Mouse (Mus musculus) hindbrain, embryonic 13.5 days (tissue): ENCODE data around the gene Als2. TPM values are rescaled to one million over a fixed set of nuclear protein-coding genes. Genes with fewer than 3 reads are reported as not detected.

ENCODE experiments used
- ATAC-seq: fragments of 200-750 bp; cut with Nextera tagmentation; 2 replicates; pipeline ENCODE4 v1.8.0; 2017; ENCODE audit warnings: moderate TSS enrichment; ENCODE audit not compliant: low FRiP score
- H3K27ac ChIP-seq: fragments of 300-500 bp; sonication (generic); 2 replicates; pipeline ENCODE4 v1.5.1; 2015; ENCODE audit warnings: inconsistent platforms, mild to moderate bottlenecking, moderate library complexity
- H3K27me3 ChIP-seq: fragments of 300-500 bp; sonication (generic); 2 replicates; pipeline ENCODE4 v1.6.1; 2015; ENCODE audit warnings: mild to moderate bottlenecking, inconsistent platforms
- H3K36me3 ChIP-seq: fragments of 300-500 bp; sonication (generic); 2 replicates; pipeline ENCODE4 v1.6.1; 2015; ENCODE audit warnings: mild to moderate bottlenecking, inconsistent platforms
- H3K4me1 ChIP-seq: fragments of 300-500 bp; sonication (generic); replicated peaks from 2 replicates; pipeline ENCODE4 v1.6.1; 2015; ENCODE audit warnings: inconsistent platforms
- H3K4me2 ChIP-seq: fragments of 300-500 bp; sonication (generic); 2 replicates; pipeline ENCODE4 v1.6.1; 2015; ENCODE audit warnings: inconsistent platforms, mild to moderate bottlenecking, moderate library complexity
- H3K4me3 ChIP-seq: fragments of 300-500 bp; sonication (generic); 2 replicates; pipeline ENCODE4 v1.5.1; 2015; ENCODE audit warnings: mild to moderate bottlenecking, inconsistent platforms
- H3K9ac ChIP-seq: fragments of 300-500 bp; sonication (generic); 2 replicates; pipeline ENCODE4 v1.6.1; 2015; ENCODE audit warnings: mild to moderate bottlenecking, inconsistent platforms
- H3K9me3 ChIP-seq: fragments of 300-500 bp; sonication (generic); 2 replicates; pipeline ENCODE4 v1.6.1; 2016; ENCODE audit warnings: inconsistent platforms
- WGBS: fragments of 180-500 bp; shearing (Covaris S2); methylation state at CpG from one replicate; pipeline ENCODE4 v1.1.7; 2015; 5-methylcytosine and 5-hydroxymethylcytosine counted together
- polyA plus RNA-seq: library from polyadenylated mRNA; unstranded; fragments of >200 nt; fragmentation: Nextera tagmentation; extraction: Ambion mirVana; gene quantifications from 2 replicates; pipeline ENCODE4 v1.2.1, GENCODE M21; 2015

The Als2 gene
- polyA plus RNA-seq, 1 experiment from 2014 or later: 17.5 TPM

DNA sequence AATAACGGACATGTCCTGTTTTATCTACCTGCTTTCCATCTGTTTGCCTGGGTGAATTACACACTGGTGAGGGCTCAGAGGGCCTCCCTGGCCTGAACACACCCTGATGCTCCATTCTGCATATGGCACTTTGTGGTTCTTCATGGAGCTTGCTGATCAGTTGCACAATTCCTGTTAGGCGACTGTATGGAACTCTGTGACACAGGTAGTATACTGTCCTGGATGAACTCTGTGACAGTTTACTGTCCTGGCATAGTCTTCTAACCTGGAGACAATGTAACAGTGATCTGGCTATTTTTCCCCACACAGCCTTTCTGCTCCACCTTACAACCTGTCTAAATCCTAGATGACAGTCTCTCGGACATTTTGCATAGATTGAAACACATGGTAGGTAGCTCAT, 77.9 kb downstream of the Als2 start:
- no peak overlapping the region for H3K27ac ChIP-seq
- no peaks in the 10 kb centered on the region for H3K9me3 ChIP-seq
- no peak overlapping the region for H3K4me2 ChIP-seq
- H3K27me3 ChIP-seq: no peaks in the 10 kb centered on the region
- peaks cover 30% of the 10 kb centered on the region for H3K36me3 ChIP-seq
- 93% methylated on average over 3 of the region's 3 CpGs for WGBS
- no peak overlapping the region for H3K4me3 ChIP-seq
- H3K4me1 ChIP-seq: no peaks in the 10 kb centered on the region
- no peak for ATAC-seq
- no peak overlapping the region for H3K9ac ChIP-seq

- WGBS: 82% methylated on average over 7 of the region's 7 CpGs
- peaks cover 25% of the 10 kb centered on the region for H3K36me3 ChIP-seq
- H3K27ac ChIP-seq: no peak overlapping the region
- ATAC-seq: no peak
- H3K27me3 ChIP-seq: no peaks in the 10 kb centered on the region
- H3K4me1 ChIP-seq: no peaks in the 10 kb centered on the region
- no peak overlapping the region for H3K4me2 ChIP-seq
- H3K9me3 ChIP-seq: no peaks in the 10 kb centered on the region
- H3K4me3 ChIP-seq: no peak overlapping the region
- H3K9ac ChIP-seq: no peak overlapping the region
These were observed 78.5 kb downstream of the Als2 start for GRCm38 (mm10) chr1:59158498-59158897.

DNA sequence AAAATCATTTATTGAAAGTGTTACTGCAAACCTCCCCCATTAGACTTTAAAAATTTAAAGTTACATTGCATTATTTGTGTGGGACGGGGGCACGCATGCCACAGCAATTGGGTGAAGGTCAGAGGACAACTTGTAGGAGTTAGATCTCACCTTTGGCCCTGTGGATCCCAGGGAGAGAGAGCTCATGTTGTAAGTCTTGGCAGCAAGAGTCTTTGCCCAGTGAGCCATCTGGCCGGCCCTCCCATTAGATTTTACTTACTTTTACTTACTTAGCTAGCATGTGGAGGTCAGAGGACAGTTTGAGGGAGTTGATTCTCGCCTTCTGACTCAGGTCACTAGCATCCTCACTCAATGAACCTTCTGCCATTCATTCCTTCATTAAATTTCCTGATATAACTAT, 79.2 kb downstream of the Als2 start:
- 85% methylated on average over 4 of the region's 4 CpGs for whole genome bisulfite sequencing
- no peak overlapping the region for H3K4me3 ChIP-seq
- no peaks in the 10 kb centered on the region for H3K9me3 ChIP-seq
- H3K4me2 ChIP-seq: no peak overlapping the region
- H3K27me3 ChIP-seq: no peaks in the 10 kb centered on the region
- no peaks in the 10 kb centered on the region for H3K4me1 ChIP-seq
- no peak for ATAC-seq
- H3K36me3 ChIP-seq: peaks cover 18% of the 10 kb centered on the region
- H3K9ac ChIP-seq: no peak overlapping the region
- no peak overlapping the region for H3K27ac ChIP-seq

DNA sequence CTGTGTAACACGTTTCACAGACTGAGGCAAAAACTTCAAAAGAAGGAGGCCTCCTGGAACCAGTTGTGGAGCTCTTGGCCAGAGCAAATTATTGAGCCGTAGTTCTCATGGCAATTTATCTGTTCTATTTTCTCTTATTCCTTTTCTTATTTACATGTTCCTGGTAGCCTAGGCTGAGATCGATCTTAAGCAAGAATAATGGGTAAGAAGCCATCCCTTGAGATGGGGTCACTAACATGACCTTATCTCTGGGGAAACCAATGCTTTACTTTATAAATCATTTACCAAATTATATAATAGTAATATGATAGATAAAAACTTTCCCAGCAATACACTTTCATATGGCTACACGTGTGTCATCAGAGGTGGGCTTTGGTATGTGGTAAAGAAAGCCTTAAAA, 84.7 kb downstream of the Als2 start:
- Histone ChIP-seq H3K27me3 (no peaks in the 10 kb centered on the region), H3K4me2 (no peak overlapping the region), H3K9ac (no peak overlapping the region), H3K4me3 (no peak overlapping the region), H3K27ac (no peak overlapping the region), H3K36me3 (no peaks in the 10 kb centered on the region), H3K9me3 (no peaks in the 10 kb centered on the region), H3K4me1 (no peaks in the 10 kb centered on the region; the same call in 1 of the 2 replicates)
- WGBS: 81% methylated on average over 4 of the region's 4 CpGs
- ATAC-seq: no peak

- Histone ChIP-seq H3K27me3 (no peaks in the 10 kb centered on the region), H3K4me2 (no peak overlapping the region), H3K36me3 (no peaks in the 10 kb centered on the region), H3K9me3 (no peaks in the 10 kb centered on the region), H3K27ac (no peak overlapping the region), H3K4me3 (no peak overlapping the region), H3K9ac (no peak overlapping the region), H3K4me1 (no peaks in the 10 kb centered on the region; the same call in 1 of the 2 replicates)
- no peak for ATAC-seq
- 86% methylated on average over 5 of the region's 5 CpGs for WGBS
These were observed 86.5 kb downstream of the Als2 start for GRCm38 (mm10) chr1:59150542-59150941.

- Histone ChIP-seq H3K27me3 (no peaks in the 10 kb centered on the region), H3K36me3 (0 out of 2 replicates have a peak, but pooled peaks cover 7% of the 10 kb centered on the region), H3K9ac (no peak overlapping the region), H3K4me3 (no peak overlapping the region), H3K9me3 (peaks cover 4% of the 10 kb centered on the region; the same call in 1 of the 2 replicates), H3K27ac (no peak overlapping the region), H3K4me2 (no peak overlapping the region), H3K4me1 (no peaks in the 10 kb centered on the region; the same call in 1 of the 2 replicates)
- 82% methylated on average over 10 of the region's 10 CpGs for WGBS
- no peak for ATAC-seq
These were observed 92.5 kb downstream of the Als2 start for GRCm38 (mm10) chr1:59144543-59144942.

DNA sequence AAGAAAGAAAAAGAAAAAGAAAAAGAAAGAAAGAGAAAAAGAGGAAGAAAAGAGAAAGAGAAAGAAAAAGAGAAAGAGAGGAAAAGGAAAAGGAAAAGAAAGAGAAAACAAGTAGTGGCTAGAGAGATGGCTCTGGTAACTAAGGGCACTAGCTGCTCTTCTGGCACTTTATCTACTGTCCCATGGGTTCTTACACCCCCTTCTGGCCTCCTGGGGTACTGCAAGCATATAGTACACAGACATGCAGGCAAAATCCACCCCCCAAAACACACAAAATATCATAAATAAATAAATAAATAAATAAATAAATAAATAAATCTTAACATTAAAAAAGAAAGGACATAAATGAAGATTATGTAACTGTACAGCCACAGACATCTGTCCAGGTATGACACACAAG, 94.2 kb downstream of the Als2 start:
- 0 out of 2 replicates have a peak, but pooled peaks cover 7% of the 10 kb centered on the region for H3K36me3 ChIP-seq
- H3K4me3 ChIP-seq: no peak overlapping the region
- ATAC-seq: no peak
- H3K4me2 ChIP-seq: no peak overlapping the region
- no peaks in the 10 kb centered on the region for H3K4me1 ChIP-seq
- no peak overlapping the region for H3K27ac ChIP-seq
- H3K9ac ChIP-seq: no peak overlapping the region
- H3K27me3 ChIP-seq: no peaks in the 10 kb centered on the region
- peaks cover 4% of the 10 kb centered on the region; the same call in 1 of the 2 replicates for H3K9me3 ChIP-seq

- Histone ChIP-seq H3K4me1 (no peaks in the 10 kb centered on the region), H3K4me3 (no peak overlapping the region), H3K27ac (no peak overlapping the region), H3K4me2 (no peak overlapping the region), H3K9ac (no peak overlapping the region), H3K27me3 (no peaks in the 10 kb centered on the region), H3K9me3 (no peaks in the 10 kb centered on the region), H3K36me3 (no peaks in the 10 kb centered on the region)
- WGBS: 85% methylated on average over 5 of the region's 5 CpGs
- no peak for ATAC-seq
These were observed 102.6 kb downstream of the Als2 start for GRCm38 (mm10) chr1:59134419-59134818.

DNA sequence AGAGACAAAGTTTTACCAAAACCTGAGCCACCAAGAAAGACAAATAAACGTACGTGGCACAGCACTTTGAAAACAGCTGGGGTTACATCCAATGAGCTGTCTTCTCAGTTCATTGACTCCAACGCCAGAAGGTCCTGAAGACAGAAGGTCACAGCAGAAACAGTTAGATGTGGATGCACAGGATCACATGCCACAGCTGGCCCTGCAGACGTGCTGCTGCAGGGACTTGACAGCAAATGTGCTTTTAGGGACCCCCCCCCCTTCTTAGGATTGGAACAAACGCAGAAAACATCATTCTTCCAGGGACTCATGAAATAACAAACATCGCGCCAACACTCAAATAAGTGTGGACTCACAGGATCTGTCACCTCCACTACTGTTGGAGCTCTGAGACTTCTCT, 108.2 kb downstream of the Als2 start:
- Histone ChIP-seq H3K4me1 (no peaks in the 10 kb centered on the region), H3K36me3 (no peaks in the 10 kb centered on the region), H3K4me3 (no peak overlapping the region), H3K27me3 (no peaks in the 10 kb centered on the region), H3K27ac (no peak overlapping the region), H3K4me2 (no peak overlapping the region), H3K9me3 (no peaks in the 10 kb centered on the region), H3K9ac (no peak overlapping the region)
- 75% methylated on average over 7 of the region's 7 CpGs for WGBS
- ATAC-seq: no peak

GRCm38 (mm10) chr1:59125558-59125957, 111.5 kb downstream of the Als2 start:
- Histone ChIP-seq H3K9me3 (no peaks in the 10 kb centered on the region), H3K4me2 (no peak overlapping the region), H3K36me3 (no peaks in the 10 kb centered on the region), H3K4me1 (peaks cover 4% of the 10 kb centered on the region), H3K27ac (no peak overlapping the region), H3K27me3 (no peaks in the 10 kb centered on the region), H3K4me3 (no peak overlapping the region), H3K9ac (no peak overlapping the region)
- 81% methylated on average over 5 of the region's 5 CpGs for WGBS
- no peak for ATAC-seq

GRCm38 (mm10) chr1:59119720-59120457, 117.1 kb downstream of the Als2 start, which contains the start of gene Tmem237:
Tmem237 (minus strand) TSS chr1:59120408.
- Histone ChIP-seq H3K4me1 (peaks cover 12% of the 10 kb centered on the region), H3K27me3 (no peaks in the 10 kb centered on the region), H3K4me2 (peak within 1 kb of the TSS; percentile 83), H3K9ac (peak within 1 kb of the TSS; percentile 97), H3K9me3 (no peaks in the 10 kb centered on the region), H3K36me3 (peaks cover 19% of the 10 kb centered on the region), H3K27ac (peak within 1 kb of the TSS; percentile 96), H3K4me3 (peak within 1 kb of the TSS; percentile 75)
- under 1% methylated on average over 67 of the region's 74 CpGs for whole genome bisulfite sequencing
- peak; percentile 99 for ATAC-seq
